Mouse (Mus musculus) frontal cortex, adult (tissue): ENCODE results near the gene Bsn.
"Not testable (repeated sequence)": the region's sequence is repeated elsewhere in the genome, so short reads cannot be mapped to it uniquely, and the experiment has no call there.

Source experiments
- ATAC-seq: cut with Nextera tagmentation; 2 replicates; pipeline ENCODE4 v1.9.2; 2017; ENCODE audit warnings: mild to moderate bottlenecking, moderate library complexity, mixed read lengths; ENCODE audit not compliant: low TSS enrichment

Gene Bsn

DNA sequence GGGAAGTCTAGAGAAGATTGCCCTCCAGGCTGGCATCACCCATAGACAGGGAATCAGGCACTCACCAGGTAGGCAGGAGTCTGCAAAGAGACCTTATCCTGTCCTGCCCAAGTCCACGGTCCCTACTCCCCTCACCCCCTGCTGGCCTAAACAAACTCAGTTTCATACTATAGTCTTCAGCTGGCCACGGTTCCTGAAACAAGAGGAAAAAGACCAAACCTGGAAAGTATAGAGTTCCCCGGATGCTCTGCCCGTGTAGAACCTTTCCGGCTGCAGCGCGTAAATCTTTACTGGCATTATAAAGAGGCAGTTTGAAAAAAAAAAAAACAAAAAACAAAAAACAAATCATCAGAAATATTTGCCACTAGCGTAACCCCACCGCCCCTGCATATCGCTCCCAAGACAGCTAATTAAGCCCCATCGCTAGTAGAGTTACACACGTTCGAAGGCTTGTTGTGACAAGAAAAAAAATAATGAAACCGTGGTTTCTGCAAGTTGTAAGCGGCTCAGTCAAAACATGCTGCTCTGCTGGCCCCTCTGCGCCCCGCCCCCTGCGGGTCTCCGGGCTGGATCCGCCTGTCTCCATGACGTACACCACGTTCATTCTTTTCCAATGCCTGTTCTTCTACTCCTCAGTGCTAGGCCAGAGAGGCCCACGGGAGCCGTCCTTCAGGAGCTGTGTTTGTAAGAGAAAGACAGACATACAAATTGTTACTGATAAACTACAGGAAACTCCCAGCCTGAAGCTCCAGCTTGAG lies 6.9 kb upstream of the Bsn start:
- ATAC-seq, result no peak

DNA sequence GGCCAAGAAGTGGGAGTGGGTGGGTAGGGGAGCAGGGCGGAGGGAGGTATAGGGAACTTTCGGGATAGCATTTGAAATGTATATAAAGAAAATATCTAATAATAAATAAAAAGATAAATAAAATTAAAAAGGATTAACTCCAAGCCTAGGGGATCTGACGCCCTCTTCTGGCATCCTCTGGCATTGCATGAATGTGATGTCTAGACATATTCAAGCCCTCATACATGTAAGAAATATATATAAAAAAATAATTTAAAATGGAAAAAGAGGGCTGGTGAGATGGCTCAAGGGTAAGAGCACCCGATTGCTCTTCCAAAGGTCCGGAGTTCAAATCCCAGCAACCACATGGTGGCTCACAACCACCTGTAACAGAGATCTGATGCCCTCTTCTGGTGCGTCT lies 6.0 kb upstream of the Bsn start:
- not testable (repeated sequence) for ATAC-seq

DNA sequence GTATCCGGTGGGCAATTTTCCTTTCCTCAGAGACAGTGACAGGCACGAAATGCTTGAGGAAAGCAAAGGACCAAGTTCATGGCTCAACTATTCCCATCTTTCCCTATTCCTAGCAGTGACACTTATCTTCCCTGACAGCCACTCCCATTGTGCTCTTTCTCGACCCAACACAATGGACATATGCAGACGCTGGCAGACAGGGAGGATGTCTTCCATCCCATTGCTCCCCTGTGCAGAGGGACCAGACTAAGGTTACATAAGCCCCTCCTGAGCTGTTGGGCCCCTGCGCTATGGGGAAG lies 747 bp downstream of the Bsn start:
- ATAC-seq, result 0 out of 2 replicates have a peak, but pooled peaks have one; percentile 4

DNA sequence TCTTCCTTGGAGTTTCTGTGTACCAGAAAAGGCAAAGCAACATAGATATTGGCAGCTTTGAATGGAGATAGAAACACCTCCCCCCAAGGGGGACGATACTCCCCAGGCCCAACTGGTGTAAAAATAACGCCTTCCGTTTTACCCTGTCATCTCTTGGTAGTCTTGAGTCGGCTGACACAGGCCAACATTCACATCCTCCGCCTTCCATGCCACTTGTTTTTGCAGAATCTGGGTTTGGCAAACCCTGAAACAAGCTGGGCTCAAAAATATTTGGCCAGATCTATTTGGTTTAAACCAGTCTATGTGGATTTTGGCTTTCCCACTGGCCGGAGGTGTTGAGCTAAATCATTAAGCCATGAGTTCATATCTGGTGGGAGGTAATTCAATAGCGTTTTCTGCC lies 1.2 kb downstream of the Bsn start:
- no peak for ATAC-seq

DNA sequence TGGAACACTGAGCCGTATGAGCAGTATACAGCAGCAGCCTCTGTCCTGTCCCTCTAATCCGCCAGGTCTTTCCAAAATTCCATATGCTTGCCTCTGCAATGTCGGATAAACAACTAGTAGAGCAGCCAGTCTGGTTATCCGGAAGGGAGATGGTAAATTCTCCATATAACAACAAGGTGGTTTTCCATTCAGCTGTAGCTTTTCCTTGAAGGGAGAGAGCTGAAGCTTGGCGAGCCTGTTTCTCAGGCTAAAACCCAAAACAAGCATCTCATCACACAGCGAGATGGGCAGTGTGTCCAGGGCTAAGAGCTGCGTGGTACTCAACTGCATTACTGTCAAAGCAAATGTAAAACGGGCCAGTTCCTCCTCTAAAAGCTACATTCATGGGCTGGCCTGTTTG lies 1.7 kb downstream of the Bsn start:
- ATAC-seq, result no peak; the same call in 1 of the 2 replicates

DNA sequence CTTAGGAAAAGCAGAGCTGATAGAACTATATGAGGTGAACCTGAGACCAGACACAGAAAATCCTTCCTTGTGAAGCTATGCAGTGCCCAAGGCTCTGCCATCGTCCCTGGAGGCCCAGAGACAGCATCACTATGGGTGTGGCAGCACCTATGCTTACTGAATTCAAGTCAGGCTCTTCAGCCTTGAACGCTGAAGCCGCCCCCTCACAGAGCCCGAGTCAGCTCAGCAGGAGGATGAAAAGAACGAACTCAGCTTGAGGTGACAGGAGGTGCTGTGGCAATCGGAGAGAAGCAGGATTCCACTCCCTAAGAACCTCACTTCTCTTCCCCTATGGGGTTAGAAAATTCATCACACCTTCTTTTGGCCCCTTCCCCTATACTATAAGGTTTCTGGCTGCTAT lies 2.6 kb downstream of the Bsn start:
- peak; percentile 50; the same call in 1 of the 2 replicates for ATAC-seq

DNA sequence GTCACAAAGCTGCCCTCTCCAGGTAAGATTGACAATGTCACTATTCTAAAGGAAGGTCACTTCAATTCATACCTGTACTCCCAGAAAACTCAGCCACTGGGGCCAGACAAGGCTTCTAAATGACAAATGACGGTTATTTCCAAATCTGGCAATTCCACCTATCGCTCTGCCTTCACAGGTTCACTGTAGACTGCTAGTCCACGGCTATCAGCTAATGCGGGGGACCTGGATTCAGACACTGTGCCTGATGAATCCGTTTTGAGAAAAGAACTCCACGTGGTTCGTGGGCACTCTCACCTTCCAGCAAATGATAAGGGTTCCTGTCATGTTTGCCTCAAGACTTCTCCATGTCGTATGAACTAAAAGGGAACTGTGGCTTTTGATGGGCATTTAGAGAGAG lies 4.4 kb downstream of the Bsn start:
- no peak for ATAC-seq

DNA sequence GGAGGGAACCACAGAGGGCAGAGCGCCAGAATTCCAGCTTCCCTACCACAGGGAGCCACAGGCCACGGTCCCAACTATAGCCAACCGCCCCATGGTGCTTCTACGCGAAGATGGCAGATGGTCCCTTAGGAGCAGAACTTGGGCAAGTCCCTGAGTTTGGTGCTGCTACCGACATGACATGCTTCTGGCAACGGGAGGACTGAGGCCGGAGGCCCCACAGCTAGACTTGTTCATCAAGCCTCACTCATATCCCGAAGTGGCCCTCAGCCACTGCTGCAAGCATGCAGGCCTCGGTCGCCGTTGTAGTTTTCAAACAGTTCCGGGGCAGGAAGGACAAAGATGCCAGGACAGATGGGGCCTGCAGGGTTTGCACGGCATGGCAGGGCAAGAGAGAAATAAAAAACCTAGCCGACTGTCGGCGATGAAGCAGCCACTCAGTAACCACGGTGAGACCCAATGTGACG lies 6.6 kb downstream of the Bsn start:
- no peak for ATAC-seq

DNA sequence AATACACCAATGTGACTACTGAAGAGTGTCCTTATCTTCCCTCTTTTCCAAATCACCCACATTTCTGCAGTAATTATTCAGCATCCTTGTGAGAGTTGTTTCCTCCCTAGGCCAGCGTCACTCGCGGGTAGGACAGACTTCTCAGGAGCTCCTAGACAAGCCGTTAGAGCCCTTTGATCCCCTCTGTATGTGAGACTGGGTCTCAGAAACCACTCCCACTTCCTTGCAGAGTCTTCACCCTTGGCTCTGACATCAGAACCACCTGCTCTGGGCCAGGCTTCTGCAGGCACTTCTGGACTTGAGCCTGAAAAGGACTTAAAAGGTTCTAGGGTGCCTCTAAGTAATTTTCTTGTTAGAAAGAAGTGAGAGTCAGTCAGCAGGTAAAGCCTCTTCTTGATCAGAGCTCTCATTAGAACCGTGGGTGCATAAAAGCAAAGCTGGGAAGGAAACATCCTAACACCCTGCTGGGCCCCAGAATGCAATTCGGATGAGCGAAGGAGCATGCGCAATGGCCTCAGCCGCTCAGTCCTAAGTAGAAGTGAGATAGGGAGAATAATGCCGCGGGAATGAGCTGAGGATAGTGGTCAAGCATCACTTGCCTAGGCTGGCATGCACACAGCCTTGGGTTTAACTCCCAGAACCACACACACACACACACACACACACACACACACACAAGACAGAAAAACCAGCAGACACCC lies 7.2 kb downstream of the Bsn start:
- no peak for ATAC-seq

DNA sequence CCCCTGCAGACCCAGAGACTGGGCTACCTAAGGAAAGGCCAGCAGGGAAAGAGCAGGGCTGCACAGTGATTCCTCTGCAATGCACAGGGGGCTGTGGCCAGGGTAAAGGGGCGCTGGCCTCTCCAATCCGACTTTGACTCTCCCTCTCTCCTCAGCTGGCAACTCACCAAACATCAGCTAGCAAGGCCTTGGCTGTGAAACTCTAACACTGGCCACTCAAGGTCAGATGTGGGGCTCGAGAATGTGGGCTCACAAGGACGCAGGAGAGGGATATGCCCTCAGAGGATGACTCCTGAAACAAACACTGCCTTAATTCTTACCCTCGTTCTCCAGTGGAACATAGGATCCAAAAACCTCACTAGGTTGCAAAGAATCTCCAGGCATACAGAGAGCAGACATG lies 11.8 kb downstream of the Bsn start:
- ATAC-seq, result no peak

DNA sequence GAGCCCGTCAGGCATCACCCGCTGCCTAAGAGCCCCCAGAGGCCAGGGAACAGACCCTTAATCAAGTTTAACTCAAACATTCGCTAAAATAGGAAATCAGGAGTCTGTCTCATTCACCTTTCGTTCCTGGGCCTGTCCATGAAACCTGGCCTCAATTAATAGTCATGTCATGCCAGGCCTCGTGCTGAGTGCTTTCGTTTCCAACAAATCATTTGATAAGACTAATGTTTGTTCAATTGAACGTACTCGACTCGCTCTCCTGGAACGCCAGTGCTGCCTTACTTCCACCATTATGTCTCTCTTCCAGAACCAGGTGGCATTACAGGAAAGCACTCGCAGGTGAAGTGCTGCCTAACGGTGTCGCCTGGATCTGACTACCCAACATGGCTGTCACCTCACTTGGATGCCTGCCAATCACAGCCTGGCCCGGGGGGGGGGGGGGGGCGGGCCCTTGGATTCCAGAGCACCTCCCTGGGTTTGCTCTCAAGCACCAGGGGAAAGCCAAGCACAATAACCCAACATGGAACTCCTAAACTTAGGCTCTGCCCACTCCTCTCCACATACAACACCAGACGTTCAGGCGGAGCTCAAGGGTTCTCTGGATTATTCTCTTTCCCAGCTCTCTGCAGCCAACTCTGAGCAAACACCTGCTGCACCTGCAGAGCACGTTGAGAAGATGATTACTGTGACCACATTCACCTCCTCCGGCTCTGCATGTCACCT lies 14.9 kb downstream of the Bsn start:
- ATAC-seq, result no peak

DNA sequence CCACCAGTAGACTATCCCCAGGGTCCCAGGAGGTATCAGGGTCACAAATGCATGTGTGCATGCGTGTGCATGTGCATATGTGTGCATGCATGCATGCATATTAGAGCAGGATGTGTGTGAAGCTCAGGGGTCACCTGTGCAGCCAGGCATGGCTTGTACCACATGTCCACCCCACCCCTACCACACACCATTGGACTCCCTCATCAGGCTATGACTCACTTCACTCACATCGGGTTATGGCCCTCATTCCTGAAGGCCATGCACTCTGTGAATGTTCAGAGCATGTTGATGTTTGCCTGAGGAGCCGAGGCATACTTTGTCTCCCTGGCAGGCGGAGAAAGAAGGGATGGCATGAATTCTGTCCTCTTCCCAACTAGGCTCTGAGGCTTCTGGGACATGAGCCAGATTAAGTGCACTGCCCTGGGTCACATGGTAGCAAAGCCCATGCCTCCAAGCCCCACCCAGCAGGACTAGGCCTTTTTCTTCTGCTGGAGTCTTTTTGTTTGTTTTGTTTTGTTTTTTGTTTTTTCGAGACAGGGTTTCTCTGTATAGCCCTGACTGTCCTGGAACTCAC lies 17.3 kb downstream of the Bsn start:
- no peak for ATAC-seq

DNA sequence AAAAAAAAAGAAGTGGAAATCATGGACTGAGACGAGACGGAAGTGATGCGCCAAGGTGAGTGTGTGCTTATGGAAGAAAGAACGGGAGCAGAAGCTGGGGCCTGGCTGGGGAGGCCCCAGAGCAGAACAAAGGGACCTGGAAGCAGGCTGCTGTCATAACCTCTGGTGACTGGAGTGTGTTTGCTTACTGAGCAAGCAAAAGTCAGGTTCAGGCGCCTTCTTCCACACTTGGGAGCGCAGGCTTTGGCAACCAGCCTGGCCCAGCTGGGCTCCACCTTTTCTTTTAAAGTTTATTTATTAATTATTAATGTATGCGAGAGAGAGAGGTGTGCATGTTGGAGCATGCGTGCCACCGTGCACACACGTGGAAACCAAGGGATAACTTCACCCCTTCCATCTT lies 20.4 kb downstream of the Bsn start:
- no peak for ATAC-seq

DNA sequence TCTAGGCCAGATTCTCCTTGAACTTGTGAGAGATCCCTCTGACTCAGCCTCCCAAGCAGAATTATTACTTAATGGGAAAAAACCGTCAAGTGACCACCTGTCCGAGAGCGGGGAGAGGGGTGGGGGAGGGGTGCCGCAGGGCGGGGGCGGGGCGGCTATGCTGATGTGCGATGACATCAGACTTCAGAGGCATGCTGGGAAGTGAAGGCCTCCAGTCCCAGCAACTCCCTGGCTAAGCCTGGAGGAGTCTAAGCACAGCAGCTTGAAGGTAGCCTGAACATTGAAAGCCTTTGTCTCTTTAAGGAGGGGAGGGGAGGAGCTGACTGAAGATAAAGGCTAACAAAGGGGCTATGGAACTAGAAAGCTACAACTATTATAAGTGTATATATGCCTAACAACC lies 25.0 kb downstream of the Bsn start:
- no peak for ATAC-seq

DNA sequence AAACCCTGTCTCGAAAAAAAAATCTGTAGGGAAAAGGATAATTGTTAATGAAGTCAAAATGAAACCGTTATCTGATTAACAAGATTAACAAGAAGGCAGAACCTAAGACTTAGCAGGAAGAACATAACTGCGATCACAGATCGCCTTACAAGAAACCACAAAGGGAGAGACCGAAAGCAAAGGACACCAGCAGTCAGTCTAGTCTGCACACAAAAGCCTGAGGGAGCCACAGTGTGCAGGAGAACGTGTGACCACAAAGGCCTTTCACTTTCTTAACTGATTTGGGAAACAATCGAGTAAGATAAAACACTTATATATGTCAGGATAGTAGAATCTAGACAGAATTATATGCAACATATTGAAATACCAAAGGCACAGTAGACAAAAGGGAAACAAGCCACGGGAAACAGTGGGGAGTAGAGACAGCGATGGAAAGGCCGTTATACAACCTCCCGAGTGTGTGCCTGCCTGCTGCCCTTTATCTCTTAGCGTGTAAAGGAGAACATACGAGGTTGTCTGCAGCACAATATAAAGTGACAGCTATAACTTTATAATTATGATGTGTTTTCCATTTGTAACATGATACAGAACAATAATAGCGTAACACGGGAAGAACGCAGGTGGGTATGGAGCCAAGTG lies 26.4 kb downstream of the Bsn start:
- ATAC-seq, result no peak

DNA sequence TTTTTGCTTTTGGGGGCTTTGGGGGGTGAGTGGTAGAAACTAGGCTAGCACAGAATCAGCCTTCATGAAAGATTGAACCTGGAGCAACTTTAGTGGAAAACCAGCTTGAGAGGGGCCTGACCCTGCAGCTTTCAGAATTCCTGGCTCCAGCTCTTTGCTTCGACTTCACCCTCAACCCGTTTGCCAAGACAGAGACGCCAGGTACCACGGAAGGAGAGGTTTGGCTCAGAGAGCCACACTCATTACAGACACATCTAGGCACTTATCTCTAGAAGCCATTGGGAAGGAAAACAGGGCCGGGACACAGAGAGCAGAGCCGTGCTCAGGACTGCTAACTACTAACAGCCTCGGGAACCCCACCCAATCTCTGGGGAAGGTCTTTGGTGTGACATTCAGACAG lies 32.3 kb downstream of the Bsn start:
- no peak for ATAC-seq

DNA sequence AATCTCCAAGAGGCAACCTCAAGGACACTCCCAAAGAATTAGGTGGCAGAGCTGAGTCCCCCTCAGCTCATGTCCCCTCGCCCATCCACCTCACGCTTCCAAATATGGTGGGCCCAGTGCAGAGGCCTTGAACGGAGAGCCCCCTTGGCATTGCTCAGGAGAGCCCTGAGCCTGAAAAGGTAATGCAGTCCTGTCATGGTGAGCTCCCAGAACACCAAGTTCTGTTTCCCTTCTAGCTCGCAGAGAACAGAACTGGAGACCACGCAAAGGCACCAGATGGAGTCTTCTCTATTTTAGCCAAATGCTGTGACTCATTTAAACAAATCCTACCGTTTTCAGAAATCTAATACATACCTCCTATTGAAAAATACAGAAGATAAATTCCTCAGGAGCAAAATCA lies 32.7 kb downstream of the Bsn start:
- peak; percentile 55 for ATAC-seq

DNA sequence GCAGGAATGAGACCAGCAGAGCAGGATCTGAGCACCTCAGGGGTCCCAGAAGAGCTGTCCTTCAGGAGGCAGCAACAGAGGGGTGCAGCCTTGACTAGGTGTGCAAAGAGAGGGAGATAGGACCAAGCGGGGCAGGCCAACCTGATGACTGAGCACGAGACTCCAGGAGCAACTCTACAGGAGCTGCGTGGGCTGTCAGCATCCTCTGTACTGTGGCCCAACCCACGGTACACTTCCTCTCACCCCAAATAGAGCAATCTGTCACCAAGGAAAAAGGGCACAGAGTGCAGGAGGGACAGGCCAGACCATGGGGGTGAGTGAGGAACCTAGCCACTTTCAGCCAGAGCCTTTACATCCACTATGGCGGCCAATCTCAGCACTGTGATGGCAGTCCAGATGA lies 33.4 kb downstream of the Bsn start:
- ATAC-seq, result no peak

DNA sequence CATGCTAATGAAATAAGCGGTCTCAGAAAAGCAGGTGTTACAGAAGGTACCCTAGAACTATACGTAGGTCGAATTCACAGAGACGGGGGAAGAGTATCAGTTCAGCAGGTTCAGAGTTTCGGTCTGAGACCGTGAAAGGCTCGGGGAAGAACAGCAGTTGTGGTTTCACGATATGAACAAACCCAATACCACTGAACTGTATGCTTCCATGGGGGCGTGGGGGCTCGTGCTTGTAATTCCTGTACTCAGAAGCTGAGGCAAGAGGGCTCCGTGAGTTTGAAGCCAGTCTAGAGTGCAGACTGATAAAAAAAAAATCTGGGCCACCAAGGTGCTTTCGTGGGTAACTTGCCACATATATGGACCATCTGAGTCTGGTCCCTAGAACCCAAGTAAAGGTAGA lies 35.4 kb downstream of the Bsn start:
- no peak for ATAC-seq

DNA sequence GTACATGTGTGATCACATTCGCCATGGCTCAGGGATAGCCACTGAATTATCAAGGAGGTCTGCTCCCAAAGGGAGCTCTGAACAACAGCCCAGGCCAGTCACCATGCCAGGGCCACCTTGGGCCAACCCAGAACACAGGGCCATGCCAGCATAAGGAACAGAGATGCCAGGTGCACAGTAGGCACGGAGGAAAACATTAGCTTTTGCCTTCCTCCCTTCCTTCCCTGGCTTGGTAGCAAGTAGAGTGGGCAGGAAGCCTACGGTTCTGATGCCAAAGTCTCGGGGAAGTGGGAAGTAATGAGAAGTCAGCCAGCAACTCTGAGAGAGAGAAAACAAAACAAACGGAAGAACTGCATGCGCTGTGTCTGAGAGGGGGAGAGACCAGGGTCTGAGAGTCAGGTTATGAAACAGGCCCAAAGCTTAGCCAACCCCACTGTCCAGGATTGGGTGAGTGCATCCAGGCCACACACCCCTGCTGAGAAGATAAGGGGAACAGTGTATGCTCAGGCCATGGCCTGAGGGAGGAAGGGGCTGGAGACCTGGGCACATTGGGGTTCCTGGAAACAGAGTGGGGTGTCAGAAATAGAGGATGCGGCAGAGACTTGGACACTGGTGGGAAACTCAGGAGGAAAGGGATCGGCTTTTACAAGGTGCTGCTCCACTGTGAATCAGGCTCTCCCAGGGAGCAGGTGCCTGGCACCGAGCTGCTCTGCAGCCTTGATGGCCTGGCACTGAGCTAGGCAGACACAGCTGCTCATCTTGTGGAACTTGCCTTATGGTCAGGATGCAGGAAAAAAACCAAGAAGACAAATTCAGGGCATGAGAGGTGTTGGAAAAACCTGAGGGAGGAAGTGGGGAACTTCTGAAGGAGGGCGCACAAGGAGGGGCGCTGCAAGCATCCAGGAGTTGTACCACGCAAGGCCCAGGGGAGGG lies 36.4 kb downstream of the Bsn start:
- peak; percentile 57 for ATAC-seq

DNA sequence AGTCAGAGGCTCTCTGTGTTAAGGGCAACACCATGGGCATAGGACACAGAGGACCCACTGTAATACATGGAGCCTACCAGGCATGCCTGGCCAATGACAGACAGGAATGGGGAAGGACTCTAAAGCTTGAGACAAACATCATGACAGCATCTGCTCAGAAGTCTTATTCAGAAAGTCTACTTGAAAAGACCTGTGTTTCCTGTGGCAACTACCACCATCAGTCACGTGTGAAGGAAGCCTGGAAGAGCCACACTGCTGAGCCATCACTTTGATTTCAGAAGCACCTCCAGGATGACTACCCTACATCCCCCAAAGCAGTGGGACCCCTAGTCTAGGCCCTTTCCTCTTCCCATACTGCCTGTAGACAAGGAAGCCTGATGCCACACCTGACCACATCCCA lies 39.7 kb downstream of the Bsn start:
- ATAC-seq, result no peak
